24 mouse cellular contexts compared by ENCODE assay signal in genomic region chr13:9692876-9693275, GRCm38 (mm10).
"Had no signal": no experiment of that assay in that cellular context is flagged by ENCODE, and none has a peak within 500 bp of the region (broad histone marks: within the 10 kb centered on the region; RNA-seq: fewer than 3 reads in every experiment).

No protein-coding gene starts in this region.

- H3K4me1 ChIP-seq: heart, embryonic 10.5 days; heart, embryonic 12.5 days; hindbrain, embryonic 13.5 days; hindbrain, embryonic 15.5 days; kidney, embryonic 15.5 days; limb, embryonic 12.5 days; limb, embryonic 15.5 days; liver, embryonic 12.5 days had no signal

- H3K27me3 ChIP-seq: heart, embryonic 12.5 days; hindbrain, embryonic 13.5 days; hindbrain, embryonic 15.5 days; kidney, embryonic 15.5 days; limb, embryonic 12.5 days; limb, embryonic 15.5 days; liver, embryonic 12.5 days had no signal

- H3K9me3 ChIP-seq: heart, embryonic 10.5 days; heart, embryonic 12.5 days; hindbrain, embryonic 13.5 days; hindbrain, embryonic 15.5 days; kidney, embryonic 15.5 days; limb, embryonic 12.5 days; limb, embryonic 15.5 days; liver, embryonic 12.5 days had no signal

- ATAC-seq: hindbrain, postnatal 0 days; intestine, embryonic 16.5 days; liver, embryonic 12.5 days had no signal

- H3K4me3 ChIP-seq: heart, embryonic 10.5 days; heart, embryonic 12.5 days; hindbrain, embryonic 13.5 days; hindbrain, embryonic 15.5 days; kidney, embryonic 15.5 days; layer of hippocampus, adult 2 months; limb, embryonic 12.5 days; limb, embryonic 15.5 days; liver, embryonic 12.5 days had no signal

- DNase-seq: gastrocnemius, postnatal 14 days; gastrocnemius, postnatal 36 days; heart, adult 18-20 months; heart, postnatal 10 days; heart, postnatal 36 days; kidney, adult 11 months; kidney, adult 2 months; kidney, adult 9 months; kidney, postnatal 25 days; kidney, postnatal 4 days; left cerebral cortex, postnatal 4 days had no signal

- H3K4me2 ChIP-seq: heart, embryonic 12.5 days; hindbrain, embryonic 13.5 days; hindbrain, embryonic 15.5 days; kidney, embryonic 15.5 days; limb, embryonic 12.5 days; limb, embryonic 15.5 days; liver, embryonic 12.5 days had no signal

- H3K27ac ChIP-seq: heart, embryonic 10.5 days; hindbrain, embryonic 13.5 days; hindbrain, embryonic 15.5 days; hindbrain, postnatal 0 days; kidney, embryonic 15.5 days; kidney, postnatal 0 days; layer of hippocampus, adult 2 months; limb, embryonic 12.5 days; limb, embryonic 15.5 days; liver, embryonic 12.5 days; liver, embryonic 14.5 days had no signal

- H3K9ac ChIP-seq: heart, embryonic 12.5 days; hindbrain, embryonic 13.5 days; hindbrain, embryonic 15.5 days; kidney, embryonic 15.5 days; limb, embryonic 12.5 days; limb, embryonic 15.5 days; liver, embryonic 12.5 days; liver, embryonic 14.5 days had no signal
